Mouse (Mus musculus) G1E (cell line): ENCODE data around the gene Gria3. TPM values are rescaled to one million over a fixed set of nuclear protein-coding genes. Genes with fewer than 3 reads are reported as not detected.

Experiments used
- ATAC-seq: 2 replicates; pipeline ENCODE4 v1.8.0; 2016; ENCODE audit warnings: mild to moderate bottlenecking; ENCODE audit not compliant: insufficient number of reproducible peaks, poor library complexity, low FRiP score, severe bottlenecking; ENCODE audit errors: extremely low read depth
- DNase-seq: peaks from one replicate; pipeline ENCODE4 v3.0.0; 2012; ENCODE audit warnings: low spot score
- H3K27me3 ChIP-seq: 2 replicates; pipeline ENCODE4 v1.6.1; 2012; ENCODE audit warnings: mild to moderate bottlenecking, low read length, inconsistent platforms; ENCODE audit not compliant: insufficient read depth
- H3K36me3 ChIP-seq: replicated peaks from 2 replicates; pipeline ENCODE3; 2012; ENCODE audit warnings: mild to moderate bottlenecking, inconsistent platforms
- H3K4me1 ChIP-seq: 2 replicates; pipeline ENCODE4 v1.6.1; 2012; ENCODE audit warnings: low read depth, low read length, inconsistent platforms, mixed read lengths; ENCODE audit not compliant: insufficient read depth
- H3K4me3 ChIP-seq: 2 replicates; pipeline ENCODE4 v1.5.1; 2012; ENCODE audit warnings: low read depth, mild to moderate bottlenecking, inconsistent platforms, low read length, moderate library complexity, mixed read lengths
- H3K9me3 ChIP-seq: replicated peaks from 2 replicates; pipeline ENCODE4 v1.6.1; 2012; ENCODE audit warnings: inconsistent platforms
- CTCF ChIP-seq: IDR thresholded peaks from 2 replicates; pipeline ENCODE4 v1.5.1; 2012; ENCODE audit warnings: low read depth, low read length, inconsistent platforms, mixed read lengths
- GATA1 ChIP-seq: IDR thresholded peaks from 2 replicates; pipeline ENCODE4 v1.6.1; 2012; ENCODE audit warnings: borderline replicate concordance, low read length, inconsistent platforms, mixed read lengths
- GATA2 ChIP-seq: IDR thresholded peaks from 2 replicates; pipeline ENCODE4 v1.6.1; 2012; ENCODE audit warnings: low read depth, low read length, inconsistent platforms, borderline replicate concordance
- POLR2AphosphoS5 ChIP-seq: IDR thresholded peaks from 2 replicates; pipeline ENCODE4 v1.6.1; 2012; ENCODE audit warnings: low read depth, low read length, inconsistent platforms; ENCODE audit not compliant: insufficient replicate concordance
- TAL1 ChIP-seq: conservative IDR thresholded peaks from 2 replicates; pipeline ENCODE4 v1.6.1; 2012; ENCODE audit warnings: low read depth, low read length, inconsistent platforms, mixed read lengths
- polyA plus RNA-seq: library from polyadenylated mRNA; stranded (reverse); fragments of >175 nt; gene quantifications from 2 replicates; pipeline ENCODE4 v1.2.3, GENCODE M21; 2012
- total RNA-seq, 2 experiments: library from RNA; stranded (forward) in 1 of 2; stranded (reverse) in 1 of 2; fragments of 200-1000 nt in 1 of 2; fragments of >200 nt in 1 of 2; fragmentation: Nextera tagmentation in 1 of 2; gene quantifications; 2 replicates each; pipeline ENCODE4 v1.2.3; 2014 to 2017

The Gria3 gene
- total and polyA plus RNA-seq, 3 experiments, result 0.05 TPM; not detected in 2

GRCm38 (mm10) chrX:41402656-41403055, 2.0 kb downstream of the Gria3 start:
- ATAC-seq (no peak), DNase-seq (no peak)
- H3K9me3 ChIP-seq, result no peaks in the 10 kb centered on the region
- H3K27me3 ChIP-seq, result peaks cover 5% of the 10 kb centered on the region; the same call in 1 of the 2 replicates
- no peak overlapping the region for H3K4me3 ChIP-seq
- TF ChIP-seq TAL1 (no peak), POLR2AphosphoS5 (no peak), CTCF (no peak), GATA1 (no peak), GATA2 (no peak)
- no peaks in the 10 kb centered on the region for H3K4me1 ChIP-seq
- no peaks in the 10 kb centered on the region for H3K36me3 ChIP-seq

- no peaks in the 10 kb centered on the region for H3K36me3 ChIP-seq
- ATAC-seq, result no peak
- H3K27me3 ChIP-seq, result peaks cover 5% of the 10 kb centered on the region; the same call in 1 of the 2 replicates
- no peak for TF ChIP-seq GATA2
- no peak for TF ChIP-seq CTCF
- no peak for TF ChIP-seq TAL1
- no peak for TF ChIP-seq POLR2AphosphoS5
- DNase-seq, result no peak
- H3K4me1 ChIP-seq, result no peaks in the 10 kb centered on the region
- H3K4me3 ChIP-seq, result no peak overlapping the region
- no peaks in the 10 kb centered on the region for H3K9me3 ChIP-seq
These were observed 5.6 kb downstream of the Gria3 start for GRCm38 (mm10) chrX:41406288-41406687.

DNA sequence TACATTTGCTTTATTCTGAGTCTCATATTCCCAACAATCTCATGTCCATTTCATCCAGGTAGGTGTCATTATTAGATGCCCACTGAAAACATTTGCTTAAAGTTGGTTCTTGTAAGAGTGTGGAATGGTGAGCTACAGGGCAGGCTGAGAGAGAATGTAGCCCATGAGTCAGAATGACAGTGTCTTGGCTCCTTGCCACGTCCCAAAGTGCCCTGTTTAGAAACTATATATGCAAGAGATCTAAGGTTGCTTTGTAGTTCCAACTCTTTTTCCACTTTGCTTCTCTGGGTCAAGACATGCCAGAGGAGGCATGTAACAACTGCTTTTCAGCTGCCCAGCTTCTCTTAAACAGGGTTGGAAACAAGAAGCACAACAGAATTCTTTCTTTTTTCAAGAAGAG, 9.1 kb downstream of the Gria3 start:
- H3K4me1 ChIP-seq, result no peaks in the 10 kb centered on the region
- DNase-seq, result no peak
- no peak for TF ChIP-seq CTCF
- TF ChIP-seq GATA2, result no peak
- no peak for TF ChIP-seq POLR2AphosphoS5
- TF ChIP-seq GATA1, result no peak
- TF ChIP-seq TAL1, result no peak

GRCm38 (mm10) chrX:41425651-41426050, 25.0 kb downstream of the Gria3 start:
- no peak for ATAC-seq

More for the DNA sequence above, 9.1 kb downstream of the Gria3 start:
- H3K27me3 ChIP-seq, result no peaks in the 10 kb centered on the region
- ATAC-seq, result no peak
- H3K36me3 ChIP-seq, result no peaks in the 10 kb centered on the region
- no peak overlapping the region for H3K4me3 ChIP-seq
- H3K9me3 ChIP-seq, result no peaks in the 10 kb centered on the region

GRCm38 (mm10) chrX:41428011-41428410, 27.4 kb downstream of the Gria3 start:
- H3K9me3 ChIP-seq, result no peaks in the 10 kb centered on the region
- no peak for TF ChIP-seq CTCF
- TF ChIP-seq GATA2, result no peak
- TF ChIP-seq TAL1, result no peak
- no peak for TF ChIP-seq POLR2AphosphoS5
- TF ChIP-seq GATA1, result no peak
- H3K36me3 ChIP-seq, result no peaks in the 10 kb centered on the region
- H3K27me3 ChIP-seq, result no peaks in the 10 kb centered on the region
- H3K4me1 ChIP-seq, result no peaks in the 10 kb centered on the region
- ATAC-seq (no peak), DNase-seq (no peak)
- H3K4me3 ChIP-seq, result no peak overlapping the region

More at GRCm38 (mm10) chrX:41425651-41426050, 25.0 kb downstream of the Gria3 start:
- DNase-seq, result no peak
- Histone ChIP-seq H3K4me1 (no peaks in the 10 kb centered on the region), H3K9me3 (no peaks in the 10 kb centered on the region), H3K27me3 (no peaks in the 10 kb centered on the region), H3K4me3 (no peak overlapping the region), H3K36me3 (no peaks in the 10 kb centered on the region)
- TF ChIP-seq GATA1 (no peak), POLR2AphosphoS5 (no peak), GATA2 (no peak), TAL1 (no peak), CTCF (no peak)

GRCm38 (mm10) chrX:41435541-41435940, 34.9 kb downstream of the Gria3 start:
- Histone ChIP-seq H3K9me3 (no peaks in the 10 kb centered on the region), H3K36me3 (no peaks in the 10 kb centered on the region), H3K27me3 (no peaks in the 10 kb centered on the region), H3K4me1 (no peaks in the 10 kb centered on the region), H3K4me3 (no peak overlapping the region)
- DNase-seq (no peak), ATAC-seq (no peak)
- TF ChIP-seq GATA1 (no peak), CTCF (no peak), GATA2 (no peak), TAL1 (no peak), POLR2AphosphoS5 (no peak)

GRCm38 (mm10) chrX:41438841-41439240, 38.2 kb downstream of the Gria3 start:
- Histone ChIP-seq H3K4me1 (no peaks in the 10 kb centered on the region), H3K9me3 (no peaks in the 10 kb centered on the region), H3K36me3 (no peaks in the 10 kb centered on the region), H3K27me3 (no peaks in the 10 kb centered on the region), H3K4me3 (no peak overlapping the region)
- DNase-seq (no peak), ATAC-seq (no peak)
- TF ChIP-seq GATA1 (no peak), GATA2 (no peak), CTCF (no peak), TAL1 (no peak), POLR2AphosphoS5 (no peak)
